Mouse (Mus musculus) forebrain, postnatal 0 days (tissue): Measurements from ENCODE around the gene Gm20517. TPM values are rescaled to one million over a fixed set of nuclear protein-coding genes. Genes with fewer than 3 reads are reported as not detected.

ENCODE experiments used
- ATAC-seq: fragments of 200-750 bp; cut with Nextera tagmentation; 2 replicates; pipeline ENCODE4 v1.8.0; 2017; ENCODE audit warnings: mild to moderate bottlenecking, moderate library complexity
- DNase-seq: peaks from one replicate; pipeline ENCODE4 v3.0.0-alpha.2; 2015
- H3K27ac ChIP-seq: fragments of 300-500 bp; sonication (generic); 2 replicates; pipeline ENCODE4 v1.5.1; 2014; ENCODE audit warnings: low read depth, mild to moderate bottlenecking, antibody characterized with exemption, low read length, moderate library complexity, mixed read lengths
- H3K27me3 ChIP-seq: fragments of 300-500 bp; sonication (generic); 2 replicates; pipeline ENCODE4 v1.6.1; 2014; ENCODE audit warnings: mild to moderate bottlenecking, low read length, mixed read lengths; ENCODE audit not compliant: insufficient read depth
- H3K36me3 ChIP-seq: fragments of 300-500 bp; sonication (generic); 2 replicates; pipeline ENCODE4 v1.6.1; 2014; ENCODE audit warnings: mild to moderate bottlenecking, moderate library complexity; ENCODE audit not compliant: insufficient read depth
- H3K4me1 ChIP-seq: fragments of 300-500 bp; sonication (generic); 2 replicates; pipeline ENCODE4 v1.6.1; 2014; ENCODE audit warnings: antibody characterized with exemption; ENCODE audit not compliant: insufficient read depth
- H3K4me2 ChIP-seq: fragments of 300-500 bp; sonication (generic); 2 replicates; pipeline ENCODE4 v1.6.1; 2014; ENCODE audit warnings: low read depth, mild to moderate bottlenecking, moderate library complexity
- H3K4me3 ChIP-seq: fragments of 300-500 bp; sonication (generic); 2 replicates; pipeline ENCODE4 v1.5.1; 2014; ENCODE audit warnings: low read depth, low read length, mixed read lengths
- H3K9ac ChIP-seq: fragments of 300-500 bp; sonication (generic); 2 replicates; pipeline ENCODE4 v1.6.1; 2014; ENCODE audit warnings: mild to moderate bottlenecking
- H3K9me3 ChIP-seq: fragments of 300-500 bp; sonication (generic); 2 replicates; pipeline ENCODE4 v1.6.1; 2016; ENCODE audit warnings: low read length
- CTCF ChIP-seq: sonication (generic); IDR thresholded peaks from 2 replicates; pipeline ENCODE4 v1.5.1; 2016; ENCODE audit warnings: antibody characterized with exemption, control low read depth, low read depth
- WGBS: fragments of 180-500 bp; shearing (Covaris S2); extraction: QIAGEN DNeasy Blood & Tissue Kit; methylation state at CpG from one replicate; pipeline ENCODE4 v1.1.7; 2014; 5-methylcytosine and 5-hydroxymethylcytosine counted together
- polyA plus RNA-seq: library from polyadenylated mRNA; unstranded; fragments of >200 nt; fragmentation: Nextera tagmentation; extraction: Ambion mirVana; gene quantifications from 2 replicates; pipeline ENCODE4 v1.2.1, GENCODE M21; 2015
- total RNA-seq: library from RNA; depleted of rRNA; stranded (reverse); fragments of >200 nt; gene quantifications from 2 replicates; pipeline ENCODE4 v1.2.3, GENCODE M21; 2014

Gm20517 gene
- total and polyA plus RNA-seq, 2 experiments from 2014 or later = 1.4 to 4.7 TPM

GRCm38 (mm10) chr17:47663009-47663713 lies 51.8 kb downstream of the Gm20517 start:
- H3K36me3 ChIP-seq = 0 out of 2 replicates have a peak, but pooled peaks cover 7% of the 10 kb centered on the region
- no peaks in the 10 kb centered on the region for H3K9me3 ChIP-seq
- no peak overlapping the region for H3K9ac ChIP-seq
- TF ChIP-seq CTCF = no peak
- DNase-seq = no peak
- no peak overlapping the region for H3K4me2 ChIP-seq
- H3K27me3 ChIP-seq = no peaks in the 10 kb centered on the region
- H3K4me3 ChIP-seq = no peak overlapping the region
- ATAC-seq = peak; percentile 76
- 24% methylated on average over 9 of the region's 9 CpGs for WGBS
- no peak overlapping the region for H3K27ac ChIP-seq
- H3K4me1 ChIP-seq = no peaks in the 10 kb centered on the region

- Histone ChIP-seq H3K9ac (no peak overlapping the region), H3K27me3 (no peaks in the 10 kb centered on the region), H3K4me1 (no peaks in the 10 kb centered on the region), H3K9me3 (no peaks in the 10 kb centered on the region), H3K4me2 (no peak overlapping the region), H3K27ac (no peak overlapping the region), H3K4me3 (no peak overlapping the region), H3K36me3 (0 out of 2 replicates have a peak, but pooled peaks cover 4% of the 10 kb centered on the region)
- WGBS = 84% methylated on average over 7 of the region's 7 CpGs
- no peak for DNase-seq
- no peak for TF ChIP-seq CTCF
- ATAC-seq = no peak
These were observed 53.1 kb downstream of the Gm20517 start for GRCm38 (mm10) chr17:47664474-47664873.

- DNase-seq = peak; percentile 27
- peak; percentile 79 for ATAC-seq
- H3K36me3 ChIP-seq = 0 out of 2 replicates have a peak, but pooled peaks cover 2% of the 10 kb centered on the region
- H3K27ac ChIP-seq = peak overlapping the region; percentile 5; the same call in 1 of the 2 replicates
- no peaks in the 10 kb centered on the region for H3K27me3 ChIP-seq
- WGBS = 38% methylated on average over 4 of the region's 4 CpGs
- no peak overlapping the region for H3K4me2 ChIP-seq
- no peaks in the 10 kb centered on the region for H3K4me1 ChIP-seq
- H3K9ac ChIP-seq = no peak overlapping the region
- H3K4me3 ChIP-seq = no peak overlapping the region
- no peaks in the 10 kb centered on the region for H3K9me3 ChIP-seq
- TF ChIP-seq CTCF = no peak
These were observed 57.8 kb downstream of the Gm20517 start for GRCm38 (mm10) chr17:47669166-47669565.

GRCm38 (mm10) chr17:47671988-47672310 lies 60.6 kb downstream of the Gm20517 start:
- DNase-seq = peak; percentile 12
- Histone ChIP-seq H3K27me3 (no peaks in the 10 kb centered on the region), H3K36me3 (peaks cover 14% of the 10 kb centered on the region), H3K4me3 (peak overlapping the region; percentile 29), H3K9ac (peak overlapping the region; percentile 37; the same call in 1 of the 2 replicates), H3K27ac (no peak overlapping the region), H3K9me3 (no peaks in the 10 kb centered on the region), H3K4me1 (no peaks in the 10 kb centered on the region), H3K4me2 (peak overlapping the region; percentile 50)
- TF ChIP-seq CTCF = no peak
- WGBS = 22% methylated on average over 14 of the region's 14 CpGs
- ATAC-seq = peak; percentile 34; the same call in 1 of the 2 replicates

GRCm38 (mm10) chr17:47672311-47673111 lies 61.1 kb downstream of the Gm20517 start:
- peak overlapping the region; percentile 37; the same call in 1 of the 2 replicates for H3K9ac ChIP-seq
- ATAC-seq = peak; percentile 45

GRCm38 (mm10) chr17:47676581-47676980 lies 65.2 kb downstream of the Gm20517 start:
- Histone ChIP-seq H3K4me1 (no peaks in the 10 kb centered on the region), H3K27ac (0 out of 2 replicates have a peak overlapping the region, but pooled peaks have one; percentile 5), H3K4me3 (no peak overlapping the region), H3K9me3 (no peaks in the 10 kb centered on the region), H3K4me2 (no peak overlapping the region), H3K27me3 (no peaks in the 10 kb centered on the region), H3K36me3 (peaks cover 52% of the 10 kb centered on the region), H3K9ac (no peak overlapping the region)
- TF ChIP-seq CTCF = peak; percentile 92
- ATAC-seq (peak; percentile 55; the same call in 1 of the 2 replicates), DNase-seq (peak; percentile 91)
- WGBS = 14% methylated on average over 9 of the region's 9 CpGs

More at GRCm38 (mm10) chr17:47672311-47673111, 61.1 kb downstream of the Gm20517 start:
- no peaks in the 10 kb centered on the region for H3K27me3 ChIP-seq
- H3K9me3 ChIP-seq = no peaks in the 10 kb centered on the region
- 11% methylated on average over 65 of the region's 68 CpGs for WGBS
- peak overlapping the region; percentile 50 for H3K4me2 ChIP-seq
- no peak overlapping the region for H3K27ac ChIP-seq
- H3K4me3 ChIP-seq = peak overlapping the region; percentile 29
- peaks cover 14% of the 10 kb centered on the region for H3K36me3 ChIP-seq
- TF ChIP-seq CTCF = no peak
- DNase-seq = peak; percentile 31
- no peaks in the 10 kb centered on the region for H3K4me1 ChIP-seq

GRCm38 (mm10) chr17:47678238-47678637 lies 66.8 kb downstream of the Gm20517 start:
- Histone ChIP-seq H3K36me3 (peaks cover 68% of the 10 kb centered on the region), H3K9me3 (no peaks in the 10 kb centered on the region), H3K4me2 (no peak overlapping the region), H3K27ac (no peak overlapping the region), H3K9ac (no peak overlapping the region), H3K4me3 (no peak overlapping the region), H3K27me3 (no peaks in the 10 kb centered on the region), H3K4me1 (no peaks in the 10 kb centered on the region)
- ATAC-seq = no peak
- DNase-seq = no peak
- TF ChIP-seq CTCF = no peak
- 96% methylated on average over 5 of the region's 5 CpGs for WGBS
